Comparison of ENCODE assay signal across 24 mouse cellular contexts in genomic region chr17:66785586-66785985, GRCm38 (mm10).
DNase-seq lines count a peak whose midpoint lies in the region; ATAC-seq and TF ChIP-seq lines count a peak whose summit lies in the region.
"Had no signal": no experiment of that assay in that cellular context is flagged by ENCODE, and none has a peak within 500 bp of the region (broad histone marks: within the 10 kb centered on the region; RNA-seq: fewer than 3 reads in every experiment).

No protein-coding gene starts in this region.

- WGBS in heart, adult 2 months: 94% methylated on average over 11 of the region's 11 CpGs
- WGBS in midbrain, embryonic 14.5 days: 87% methylated on average over 11 of the region's 11 CpGs
- WGBS in midbrain, embryonic 16.5 days: 87% methylated on average over 11 of the region's 11 CpGs
- 80% methylated on average over 11 of the region's 11 CpGs for WGBS in neural tube, embryonic 15.5 days

- H3K4me2 ChIP-seq in midbrain, embryonic 14.5 days (ENCODE audit: low read length): no peak overlapping the region
- H3K4me2 ChIP-seq in midbrain, embryonic 16.5 days (ENCODE audit: low read length): no peak overlapping the region
- no peak overlapping the region for H3K4me2 ChIP-seq in neural tube, embryonic 15.5 days
- H3K4me2 ChIP-seq: embryonic facial prominence, embryonic 12.5 days; forebrain, embryonic 13.5 days had no signal

- TF ChIP-seq EP300 in heart, adult 2 months (IDR thresholded peaks at IDR 0.05; ENCODE audit: insufficient read depth, low read depth, low read length): no peak

- no peak overlapping the region for H3K4me3 ChIP-seq in heart, adult 2 months
- peak overlapping the region; percentile 30 for H3K4me3 ChIP-seq in megakaryocyte, embryonic 14.5 days (replicated peaks)
- no peak overlapping the region for H3K4me3 ChIP-seq in midbrain, embryonic 14.5 days (replicated peaks; ENCODE audit: low read depth, low read length)
- H3K4me3 ChIP-seq in midbrain, embryonic 16.5 days (ENCODE audit: low read depth, low read length): no peak overlapping the region
- no peak overlapping the region for H3K4me3 ChIP-seq in neural tube, embryonic 15.5 days (replicated peaks)
- H3K4me3 ChIP-seq: embryonic facial prominence, embryonic 10.5 days; embryonic facial prominence, embryonic 12.5 days; forebrain, embryonic 13.5 days had no signal

- peaks cover 29% of the 10 kb centered on the region for H3K9me3 ChIP-seq in megakaryocyte, embryonic 14.5 days
- no peaks in the 10 kb centered on the region for H3K9me3 ChIP-seq in midbrain, embryonic 14.5 days (ENCODE audit: control insufficient read depth, low read length)
- H3K9me3 ChIP-seq in midbrain, embryonic 16.5 days (replicated peaks; ENCODE audit: control insufficient read depth, low read length, poor library complexity, severe bottlenecking): no peaks in the 10 kb centered on the region
- no peaks in the 10 kb centered on the region for H3K9me3 ChIP-seq in neural tube, embryonic 15.5 days (replicated peaks)
- H3K9me3 ChIP-seq: embryonic facial prominence, embryonic 10.5 days; embryonic facial prominence, embryonic 12.5 days; forebrain, embryonic 13.5 days had no signal

- DNase-seq in heart, adult 11 months: peak; percentile 78
- DNase-seq in heart, adult 2 months: no peak
- no peak for DNase-seq in midbrain, embryonic 14.5 days
- DNase-seq: adrenal gland, adult 8-10 months; adrenal gland, postnatal 14 days; adrenal gland, postnatal 36 days; B cell, adult 2 months; cerebellum, adult 11-12 months; cerebellum, adult 2 months; cerebellum, adult 9-10 months; cerebellum, postnatal 10 days; cerebellum, postnatal 25 days had no signal

- no peaks in the 10 kb centered on the region for H3K27me3 ChIP-seq in heart, adult 2 months (ENCODE audit: control insufficient read depth, insufficient read depth, low read length)
- no peaks in the 10 kb centered on the region for H3K27me3 ChIP-seq in megakaryocyte, embryonic 14.5 days (replicated peaks)
- no peaks in the 10 kb centered on the region for H3K27me3 ChIP-seq in midbrain, embryonic 14.5 days (ENCODE audit: control insufficient read depth, insufficient read depth, low read length)
- no peaks in the 10 kb centered on the region for H3K27me3 ChIP-seq in midbrain, embryonic 16.5 days (ENCODE audit: control insufficient read depth, insufficient read depth, low read depth, low read length)
- no peaks in the 10 kb centered on the region for H3K27me3 ChIP-seq in neural tube, embryonic 15.5 days (replicated peaks)
- H3K27me3 ChIP-seq: CH12.LX; embryonic facial prominence, embryonic 12.5 days; forebrain, embryonic 13.5 days; Patski had no signal

- no peak overlapping the region for H3K27ac ChIP-seq in heart, adult 2 months
- 0 out of 2 replicates have a peak overlapping the region, but pooled peaks have one; percentile 26 for H3K27ac ChIP-seq in midbrain, embryonic 14.5 days (replicated peaks; ENCODE audit: low read depth, low read length)
- H3K27ac ChIP-seq in midbrain, embryonic 16.5 days (ENCODE audit: low read length): no peak overlapping the region
- H3K27ac ChIP-seq in neural tube, embryonic 15.5 days (replicated peaks): 0 out of 2 replicates have a peak overlapping the region, but pooled peaks have one; percentile 18
- H3K27ac ChIP-seq: embryonic facial prominence, embryonic 10.5 days; embryonic facial prominence, embryonic 12.5 days; forebrain, embryonic 13.5 days had no signal

- ATAC-seq in megakaryocyte, adult 5-6 weeks (ENCODE audit: poor library complexity, severe bottlenecking): no peak
- ATAC-seq in midbrain, embryonic 14.5 days (ENCODE audit: low FRiP score, low TSS enrichment): no peak
- no peak for ATAC-seq in midbrain, embryonic 16.5 days
- ATAC-seq in neural tube, embryonic 15.5 days (ENCODE audit: low FRiP score): no peak
- ATAC-seq: activated CD4-positive, CD25-positive, alpha-beta regulatory T cell, adult 4 months; CD4-positive, CD25-positive, alpha-beta regulatory T cell, adult 4 months; forebrain, embryonic 13.5 days; Patski had no signal

- TF ChIP-seq CTCF in heart, adult 2 months (IDR thresholded peaks at IDR 0.05): no peak

- intact Hi-C loops in heart, adult 2 months (cut with DNase I): no loop called here

- H3K79me2 ChIP-seq in heart, adult 2 months (replicated peaks; ENCODE audit: control insufficient read depth, insufficient read depth, low read length): no peaks in the 10 kb centered on the region

- H3K4me1 ChIP-seq in heart, adult 2 months (ENCODE audit: control insufficient read depth, insufficient read depth, low read length): peaks cover 12% of the 10 kb centered on the region
- no peaks in the 10 kb centered on the region for H3K4me1 ChIP-seq in megakaryocyte, embryonic 14.5 days
- peaks cover 7% of the 10 kb centered on the region for H3K4me1 ChIP-seq in midbrain, embryonic 14.5 days (ENCODE audit: control insufficient read depth, insufficient read depth, low read length)
- H3K4me1 ChIP-seq in midbrain, embryonic 16.5 days (ENCODE audit: control insufficient read depth, insufficient read depth, low read length): peaks cover 8% of the 10 kb centered on the region; the same call in 1 of the 2 replicates
- peaks cover 8% of the 10 kb centered on the region; the same call in 1 of the 2 replicates for H3K4me1 ChIP-seq in neural tube, embryonic 15.5 days
- H3K4me1 ChIP-seq: embryonic facial prominence, embryonic 12.5 days had no signal

- no peak overlapping the region for H3K9ac ChIP-seq in heart, adult 2 months (ENCODE audit: low read depth, low read length)
- H3K9ac ChIP-seq in midbrain, embryonic 14.5 days (replicated peaks; ENCODE audit: low read length): no peak overlapping the region
- H3K9ac ChIP-seq in midbrain, embryonic 16.5 days (ENCODE audit: low read depth, low read length): no peak overlapping the region
- H3K9ac ChIP-seq in neural tube, embryonic 15.5 days (replicated peaks): no peak overlapping the region
- H3K9ac ChIP-seq: embryonic facial prominence, embryonic 12.5 days; forebrain, embryonic 13.5 days had no signal

- H3K36me3 ChIP-seq in heart, adult 2 months (ENCODE audit: control insufficient read depth, insufficient read depth, low read length): peaks cover 8% of the 10 kb centered on the region
- no peaks in the 10 kb centered on the region for H3K36me3 ChIP-seq in megakaryocyte, embryonic 14.5 days (replicated peaks; ENCODE audit: low read length)
- H3K36me3 ChIP-seq in midbrain, embryonic 14.5 days (ENCODE audit: control insufficient read depth, insufficient read depth, low read length): no peaks in the 10 kb centered on the region
- no peaks in the 10 kb centered on the region for H3K36me3 ChIP-seq in midbrain, embryonic 16.5 days (ENCODE audit: control insufficient read depth, insufficient read depth, low read length)
- no peaks in the 10 kb centered on the region for H3K36me3 ChIP-seq in neural tube, embryonic 15.5 days
- H3K36me3 ChIP-seq: embryonic facial prominence, embryonic 10.5 days; embryonic facial prominence, embryonic 12.5 days; G1E had no signal

- no peak for TF ChIP-seq POLR2A in heart, adult 2 months (IDR thresholded peaks at IDR 0.05; ENCODE audit: insufficient read depth, low read depth, low read length)

Comparison
In these comparisons a context has a peak if more than half of its experiments do, and no peak if none do; other contexts are left out.
1. H3K27ac ChIP-seq: peak in midbrain, embryonic 14.5 days (single experiment) and neural tube, embryonic 15.5 days (single experiment); none in heart, adult 2 months (single experiment) and midbrain, embryonic 16.5 days (single experiment).